Mouse (Mus musculus) testis, adult 2 months (tissue): ENCODE measurements around the gene Crybb2.

Source experiments
- CTCF ChIP-seq: fragments of 200-500 bp; IDR thresholded peaks from 2 replicates; pipeline ENCODE4 v1.5.1; 2012; ENCODE audit warnings: low read depth, mild to moderate bottlenecking, inconsistent platforms, low read length, moderate library complexity; ENCODE audit not compliant: control insufficient read depth, insufficient read depth, insufficient replicate concordance
- POLR2A ChIP-seq: fragments of 200-500 bp; IDR thresholded peaks from 2 replicates; pipeline ENCODE4 v1.6.1; 2012; ENCODE audit warnings: low read depth, mild to moderate bottlenecking, inconsistent platforms, low read length, moderate library complexity; ENCODE audit not compliant: control insufficient read depth

- TF ChIP-seq CTCF (no peak), POLR2A (no peak)
Observed at GRCm38 (mm10) chr5:113117361-113117760, 47.4 kb upstream of the Crybb2 start.
